Mouse (Mus musculus) Patski (cell line): ENCODE results near the gene Ms4a4c. TPM values are rescaled to one million over a fixed set of nuclear protein-coding genes. Genes with fewer than 3 reads are reported as not detected.

Experiments
- ATAC-seq: fragments of 100-300 bp; one replicate; pipeline ENCODE4 v1.8.0; 2021
- CTCF ChIA-PET: fragments of 350-600 bp; sonication (Branson Sonifier 250); formaldehyde crosslinking; loops from one replicate; lab custom pipeline; 2022; ENCODE audit warnings: inconsistent platforms; lab: Charles Lee
- POLR2A ChIA-PET: fragments of 350-600 bp; sonication (Branson Sonifier 250); formaldehyde crosslinking; loops from one replicate; lab custom pipeline; 2022; ENCODE audit warnings: antibody characterized with exemption, inconsistent platforms; lab: Charles Lee
- DNase-seq: peaks from one replicate; pipeline ENCODE4 v3.0.0-alpha.2; 2011; ENCODE audit warnings: low read depth, low spot score
- H3K27me3 ChIP-seq: fragments of 371-371 bp; one replicate; pipeline ENCODE4 v1.5.1; 2021
- CTCF ChIP-seq: fragments of 100-300 bp; IDR thresholded peaks from one replicate; pipeline ENCODE4 v1.5.1; 2021
- in situ Hi-C: fragments of 300-500 bp; cut with MboI; formaldehyde crosslinking; loops from 3 replicates; pipeline ENCODE4 v1.11.1; 2018; ENCODE audit warnings: low pct_unique_long_range_greater_than_20kb, mixed read lengths
- polyA plus RNA-seq: library from polyadenylated mRNA; unstranded; gene quantifications from one replicate; pipeline ENCODE4 v1.2.3, GENCODE M21; 2021

The Ms4a4c gene
- polyA plus RNA-seq, result not detected

- POLR2A ChIA-PET, result no interaction called here
Observed at GRCm38 (mm10) chr19:11404527-11404926, at the start of gene Ms4a4c. TSS of gene Ms4a4c (plus strand) at chr19:11404770.

GRCm38 (mm10) chr19:11355730-11356129 is 48.8 kb upstream of the Ms4a4c start:
- CTCF ChIA-PET, result interaction anchor here (0.7 to 0.9 kb wide), 2 partner anchors 246 to 413 kb away, joined by 3 read pairs; no protein-coding TSS in a partner anchor
- DNase-seq (no peak), ATAC-seq (no peak)
- peaks cover 42% of the 10 kb centered on the region for H3K27me3 ChIP-seq
- no peak for TF ChIP-seq CTCF
- in situ Hi-C loops, result no loop called here
- POLR2A ChIA-PET, result no interaction called here

More at GRCm38 (mm10) chr19:11404527-11404926, at the start of gene Ms4a4c:
- no peak for DNase-seq
- peaks cover 15% of the 10 kb centered on the region for H3K27me3 ChIP-seq
- in situ Hi-C loops, result no loop called here
- no peak for TF ChIP-seq CTCF
- CTCF ChIA-PET, result no interaction called here
- ATAC-seq, result no peak

DNA sequence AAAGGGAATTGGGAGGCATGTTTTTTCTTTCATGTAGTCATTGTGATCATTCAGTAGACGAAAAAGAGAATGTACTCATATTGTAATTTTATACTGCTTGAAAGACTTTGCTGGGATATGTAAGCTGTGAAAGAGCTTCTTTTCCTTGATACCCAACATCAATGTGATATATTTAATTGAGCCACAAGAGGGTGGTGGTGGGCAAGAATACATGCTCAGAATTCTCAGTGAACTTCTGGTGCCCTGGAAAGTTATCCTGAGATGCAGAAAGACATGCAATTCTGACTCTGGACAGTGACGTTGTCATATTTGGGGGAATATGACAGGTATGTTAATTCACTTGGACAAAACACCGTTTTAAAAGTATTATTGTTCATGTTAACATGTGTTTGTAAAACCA is 44.5 kb upstream of the Ms4a4c start:
- TF ChIP-seq CTCF, result peak; percentile 65
- POLR2A ChIA-PET, result no interaction called here
- CTCF ChIA-PET, result interaction anchor here (0.7 to 2.6 kb wide), 8 partner anchors 12 to 408 kb away, joined by 3 to 16 read pairs (median 4); partner anchors contain the start of gene Ms4a6d
- DNase-seq (no peak), ATAC-seq (no peak)
- in situ Hi-C loops, result loop anchor here (5.0 kb wide), 1 partner anchor 242 kb away; the partner anchor contains the start of gene Ms4a6d
- peaks cover 45% of the 10 kb centered on the region for H3K27me3 ChIP-seq

- ChIA-PET CTCF (interaction anchor here (1.2 to 1.5 kb wide), 3 partner anchors 12 to 239 kb away, joined by 3 to 7 read pairs (median 4); no protein-coding TSS in a partner anchor), POLR2A (no interaction called here)
- H3K27me3 ChIP-seq, result peaks cover 30% of the 10 kb centered on the region
- TF ChIP-seq CTCF, result no peak
- DNase-seq (no peak), ATAC-seq (no peak)
- in situ Hi-C loops, result loop anchor here (5.0 kb wide), 1 partner anchor 240 kb away; the partner anchor contains the start of gene Ms4a6d
Observed at GRCm38 (mm10) chr19:11362002-11362401, 42.6 kb upstream of the Ms4a4c start.

GRCm38 (mm10) chr19:11368310-11368709 is 36.3 kb upstream of the Ms4a4c start:
- ATAC-seq (no peak), DNase-seq (no peak)
- TF ChIP-seq CTCF, result no peak
- ChIA-PET POLR2A (no interaction called here), CTCF (no interaction called here)
- in situ Hi-C loops, result no loop called here
- H3K27me3 ChIP-seq, result peaks cover 55% of the 10 kb centered on the region

- CTCF ChIA-PET, result no interaction called here
Observed at GRCm38 (mm10) chr19:11371181-11371580, 33.4 kb upstream of the Ms4a4c start.

GRCm38 (mm10) chr19:11375273-11375672 is 29.3 kb upstream of the Ms4a4c start, which contains the start of gene Ms4a4a:
TSS of gene Ms4a4a (plus strand) at chr19:11375523.
- peaks cover 68% of the 10 kb centered on the region for H3K27me3 ChIP-seq
- in situ Hi-C loops, result no loop called here
- ChIA-PET CTCF (interaction anchor here (1.1 kb wide), 1 partner anchor 11 kb away, joined by 3 read pairs; no protein-coding TSS in a partner anchor), POLR2A (no interaction called here)
- no peak for TF ChIP-seq CTCF
- DNase-seq (no peak), ATAC-seq (no peak)

More at GRCm38 (mm10) chr19:11371181-11371580, 33.4 kb upstream of the Ms4a4c start:
- no peak for DNase-seq
- POLR2A ChIA-PET, result interaction anchor here (0.7 kb wide), 1 partner anchor 123 kb away, joined by 3 read pairs; no protein-coding TSS in a partner anchor
- peaks cover 69% of the 10 kb centered on the region for H3K27me3 ChIP-seq
- ATAC-seq, result no peak
- TF ChIP-seq CTCF, result no peak
- in situ Hi-C loops, result no loop called here

GRCm38 (mm10) chr19:11376399-11376798 is 28.2 kb upstream of the Ms4a4c start:
- CTCF ChIA-PET, result no interaction called here
- H3K27me3 ChIP-seq, result peaks cover 57% of the 10 kb centered on the region
- ATAC-seq (no peak), DNase-seq (no peak)
- in situ Hi-C loops, result no loop called here
- TF ChIP-seq CTCF, result no peak
- POLR2A ChIA-PET, result no interaction called here

DNA sequence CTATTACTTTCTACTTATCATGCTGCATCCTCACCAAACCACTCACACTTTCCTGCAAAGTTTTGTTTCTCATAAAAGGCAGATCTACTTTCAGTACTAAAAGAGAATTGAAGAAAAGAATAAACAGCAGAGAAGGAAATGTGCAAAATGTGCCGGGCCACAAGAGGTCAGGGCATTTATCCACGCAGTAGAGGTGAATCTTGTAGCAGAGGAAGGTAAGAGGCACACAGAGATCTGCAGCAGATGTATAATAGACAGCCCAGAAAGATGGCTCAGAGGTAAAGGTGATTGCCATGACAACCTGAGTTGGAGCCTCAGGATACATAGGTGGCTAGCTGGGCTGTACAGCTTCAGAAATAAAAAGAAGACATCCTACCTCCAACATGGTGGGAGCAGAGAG is 17.5 kb upstream of the Ms4a4c start:
- in situ Hi-C loops, result no loop called here
- TF ChIP-seq CTCF, result peak; percentile 9
- POLR2A ChIA-PET, result no interaction called here
- CTCF ChIA-PET, result no interaction called here
- DNase-seq (no peak), ATAC-seq (no peak)
- peaks cover 21% of the 10 kb centered on the region for H3K27me3 ChIP-seq

DNA sequence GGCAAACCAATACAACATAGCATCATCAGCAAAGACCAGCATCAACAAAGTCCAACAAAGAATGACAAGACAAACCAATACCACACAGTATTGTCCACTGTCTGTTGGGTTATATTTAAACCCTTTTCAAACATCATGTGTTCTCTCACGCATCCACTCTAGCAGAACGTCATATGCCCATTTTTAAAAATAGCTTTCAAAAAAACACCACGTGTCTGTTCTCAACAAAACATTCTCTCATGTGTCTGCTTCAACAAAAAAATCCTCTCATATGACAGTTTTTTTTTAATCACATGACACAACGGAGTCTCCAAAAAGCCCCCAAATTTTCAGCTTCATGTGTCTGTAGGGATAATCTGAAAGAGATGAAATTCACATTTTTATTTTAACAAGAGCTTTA is 16.9 kb upstream of the Ms4a4c start:
- TF ChIP-seq CTCF, result no peak
- ChIA-PET CTCF (no interaction called here), POLR2A (no interaction called here)
- H3K27me3 ChIP-seq, result peaks cover 21% of the 10 kb centered on the region
- DNase-seq (no peak), ATAC-seq (no peak)
- in situ Hi-C loops, result no loop called here

DNA sequence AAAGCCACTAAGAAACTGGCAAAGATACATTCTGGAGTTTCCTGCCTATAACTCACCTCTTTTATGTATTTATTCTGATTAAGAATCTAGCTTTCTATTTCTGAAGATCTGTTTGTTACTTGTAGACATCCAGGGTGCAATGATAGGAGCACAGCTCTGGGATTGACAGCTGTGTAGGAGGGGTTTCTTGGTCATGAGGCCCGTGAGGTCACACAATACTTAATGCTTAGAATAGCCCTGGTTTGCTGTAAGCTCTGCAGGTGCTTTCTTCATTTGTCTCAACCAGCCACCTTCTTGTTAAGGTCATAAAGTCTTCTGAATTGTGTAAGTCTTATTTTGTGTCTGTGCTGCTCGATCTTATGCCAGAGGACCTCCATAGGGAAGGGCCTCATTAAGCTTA is 15.6 kb upstream of the Ms4a4c start:
- CTCF ChIA-PET, result interaction anchor here (1.0 kb wide), 1 partner anchor 9 kb away, joined by 3 read pairs; no protein-coding TSS in a partner anchor
- H3K27me3 ChIP-seq, result peaks cover 21% of the 10 kb centered on the region
- no peak for TF ChIP-seq CTCF
- ATAC-seq, result no peak
- in situ Hi-C loops, result no loop called here
- DNase-seq, result no peak
- POLR2A ChIA-PET, result no interaction called here
